Mouse (Mus musculus) heart, adult 2 months (tissue): ENCODE measurements around the gene Spata13.

Experiments used
- CTCF ChIP-seq: fragments of 200-600 bp; IDR thresholded peaks from 2 replicates; pipeline ENCODE4 v1.8.1; 2022; ENCODE audit warnings: antibody characterized with exemption, mild to moderate bottlenecking, moderate library complexity
- EP300 ChIP-seq: fragments of 200-500 bp; IDR thresholded peaks from 2 replicates; pipeline ENCODE4 v1.6.1; 2011; ENCODE audit warnings: low read depth, low read length, control low read depth; ENCODE audit not compliant: insufficient read depth
- POLR2A ChIP-seq: fragments of 200-500 bp; IDR thresholded peaks from 2 replicates; pipeline ENCODE4 v1.6.1; 2011; ENCODE audit warnings: mild to moderate bottlenecking, low read depth, low read length, control low read depth; ENCODE audit not compliant: insufficient read depth

GRCm38 (mm10) chr14:60770594-60770993, 136.8 kb downstream of the Spata13 start:
- no peak for TF ChIP-seq CTCF
- TF ChIP-seq POLR2A = no peak
- no peak for TF ChIP-seq EP300
